Comparison of ENCODE assay signal across 8 mouse cellular contexts in the genomic region with DNA sequence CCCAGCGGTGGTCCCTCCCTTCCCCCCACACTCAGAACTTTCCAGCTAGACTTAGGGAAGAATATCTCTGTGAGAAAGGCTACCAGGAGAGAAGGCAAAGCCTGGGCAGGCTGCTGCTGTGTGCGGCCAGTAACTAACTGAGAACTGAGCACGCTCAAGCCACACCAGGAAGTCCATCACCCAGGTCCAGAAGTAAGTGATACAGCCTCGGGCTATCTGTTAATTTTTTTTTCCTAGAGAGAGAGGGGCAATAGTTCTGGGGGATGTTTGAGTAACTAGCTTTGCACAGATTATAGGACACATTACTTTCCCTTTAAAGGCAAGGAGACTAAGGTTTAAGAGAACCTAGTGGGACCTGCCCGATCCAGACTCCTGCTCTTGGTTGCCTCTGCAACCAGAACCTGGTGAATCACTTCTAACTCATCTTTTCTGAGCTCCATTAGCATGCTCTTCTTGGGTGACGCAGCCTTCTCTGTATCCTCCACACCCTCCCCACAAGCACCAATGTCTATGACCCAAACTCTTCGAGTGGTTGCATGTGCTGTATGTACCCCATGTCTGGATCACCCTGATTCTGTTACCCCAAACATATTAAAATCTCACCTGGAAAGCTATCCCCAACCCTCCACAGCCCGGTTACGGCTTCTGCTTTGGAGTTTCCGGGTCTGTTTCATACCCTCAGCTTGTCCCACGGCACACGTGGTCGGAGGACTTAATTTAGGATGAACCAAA. TPM values are rescaled to one million over a fixed set of nuclear protein-coding genes. Genes with fewer than 3 reads are reported as not detected.
A peak's percentile ranks its signal among the peaks of the same experiment; 100 is the strongest.
DNase-seq lines count a peak whose midpoint lies in the region; ATAC-seq and TF ChIP-seq lines count a peak whose summit lies in the region.

No protein-coding gene starts in this region.

- peak overlapping the region; percentile 88 for H3K4me3 ChIP-seq in lung, adult 2 months (replicated peaks; ENCODE audit: extremely low read depth, low read depth, low read length)
- H3K4me3 ChIP-seq in forebrain, postnatal 0 days (ENCODE audit: low read depth, low read length), result peak overlapping the region; percentile 85
- H3K4me3 ChIP-seq in liver, embryonic 16.5 days (ENCODE audit: low read depth, low read length), result peak overlapping the region; percentile 89

- no peak for TF ChIP-seq CTCF in lung, adult 2 months (IDR thresholded peaks at IDR 0.05; ENCODE audit: insufficient read depth, low read length)
- TF ChIP-seq CTCF in forebrain, postnatal 0 days (IDR thresholded peaks at IDR 0.05; ENCODE audit: low read depth), result no peak

- no peaks in the 10 kb centered on the region for H3K27me3 ChIP-seq in forebrain, postnatal 0 days (ENCODE audit: insufficient read depth, low read length)
- H3K27me3 ChIP-seq in liver, embryonic 16.5 days (ENCODE audit: control insufficient read depth, insufficient read depth, low read depth, low read length), result no peaks in the 10 kb centered on the region

- H3K9me3 ChIP-seq in forebrain, postnatal 0 days (ENCODE audit: low read length), result no peaks in the 10 kb centered on the region
- no peaks in the 10 kb centered on the region for H3K9me3 ChIP-seq in liver, embryonic 16.5 days (replicated peaks; ENCODE audit: control insufficient read depth, low read length)

- H3K4me1 ChIP-seq in lung, adult 2 months (ENCODE audit: control insufficient read depth, insufficient read depth, low read length), result no peaks in the 10 kb centered on the region; the same call in 1 of the 2 replicates
- peaks cover 5% of the 10 kb centered on the region; the same call in 1 of the 2 replicates for H3K4me1 ChIP-seq in forebrain, postnatal 0 days (ENCODE audit: insufficient read depth)
- H3K4me1 ChIP-seq in liver, embryonic 16.5 days (ENCODE audit: control insufficient read depth, low read depth, low read length), result peaks cover 33% of the 10 kb centered on the region

- peak overlapping the region; percentile 95 for H3K4me2 ChIP-seq in forebrain, postnatal 0 days (ENCODE audit: low read depth)
- H3K4me2 ChIP-seq in liver, embryonic 16.5 days (ENCODE audit: low read depth, low read length), result peak overlapping the region; percentile 72

- DNase-seq in lung, adult 2 months, result no peak
- no peak for DNase-seq in lung, adult 18-20 months
- peak; percentile 62 for DNase-seq in ZHBTc4 (ENCODE audit: low read depth, low spot score)
- peak; percentile 18 for DNase-seq in forebrain, postnatal 0 days
- no peak for DNase-seq in thymus, postnatal 25 days
- no peak for DNase-seq in urinary bladder, postnatal 36 days (ENCODE audit: low spot score in 2 of 2)
- DNase-seq in retina, embryonic 14.5 days (ENCODE audit: low spot score), result no peak

- 7% methylated on average over 13 of the region's 13 CpGs for WGBS in lung, adult 2 months
- 7% methylated on average over 13 of the region's 13 CpGs for WGBS in forebrain, postnatal 0 days
- WGBS in liver, embryonic 16.5 days (ENCODE audit: insufficient replicate concordance), result 2% methylated on average over 13 of the region's 13 CpGs

- no peak overlapping the region for H3K27ac ChIP-seq in forebrain, postnatal 0 days (ENCODE audit: low read depth, low read length)
- H3K27ac ChIP-seq in liver, embryonic 16.5 days (ENCODE audit: low read length), result peak overlapping the region; percentile 76

- peak overlapping the region; percentile 78 for H3K9ac ChIP-seq in forebrain, postnatal 0 days
- H3K9ac ChIP-seq in liver, embryonic 16.5 days (ENCODE audit: low read depth, low read length), result peak overlapping the region; percentile 90

- no peaks in the 10 kb centered on the region for H3K36me3 ChIP-seq in forebrain, postnatal 0 days (ENCODE audit: insufficient read depth)
- H3K36me3 ChIP-seq in liver, embryonic 16.5 days (ENCODE audit: control insufficient read depth, insufficient read depth), result peaks cover 6% of the 10 kb centered on the region

- no peak for TF ChIP-seq POLR2A in lung, adult 2 months (IDR thresholded peaks at IDR 0.05; ENCODE audit: borderline replicate concordance, extremely low read depth, low read depth, low read length)

- ATAC-seq in forebrain, postnatal 0 days, result peak; percentile 28
- peak; percentile 47 for ATAC-seq in liver, embryonic 16.5 days (ENCODE audit: low read depth)

RNA-seq across cellular contexts. Expression of gene Rcc1, which starts 8.8 kb away (rescaled TPM):
- polyA plus RNA-seq in lung, adult 2 months (2012; rRNA removed), result 3.9 and 5.3 TPM in 2 replicates
- total RNA-seq in forebrain, postnatal 0 days (2014; rRNA removed), result 19.1 and 22.4 TPM in 2 replicates
- polyA plus RNA-seq in forebrain, postnatal 0 days (2015; fragmentation: Nextera tagmentation; extraction: Ambion mirVana), result 23.3 and 24.9 TPM in 2 replicates
- polyA plus RNA-seq in liver, embryonic 16.5 days (2015; fragmentation: Nextera tagmentation; extraction: Ambion mirVana), result 41.3 and 44.2 TPM in 2 replicates

RNA-seq across cellular contexts. Expression of gene Trnau1ap, which starts 15.2 kb away (rescaled TPM):
- 16.4 and 17.8 TPM in 2 replicates for polyA plus RNA-seq in lung, adult 2 months (2012; rRNA removed)
- total RNA-seq in forebrain, postnatal 0 days (2014; rRNA removed), result 57.2 and 62.1 TPM in 2 replicates
- polyA plus RNA-seq in forebrain, postnatal 0 days (2015; fragmentation: Nextera tagmentation; extraction: Ambion mirVana), result 62.1 and 75.6 TPM in 2 replicates
- 26.9 and 27.3 TPM in 2 replicates for polyA plus RNA-seq in liver, embryonic 16.5 days (2015; fragmentation: Nextera tagmentation; extraction: Ambion mirVana)

RNA-seq across cellular contexts. Expression of gene Rab42, which starts 41.4 kb away (rescaled TPM):
- polyA plus RNA-seq in lung, adult 2 months (2012; rRNA removed), result 1.9 and 2.0 TPM in 2 replicates
- 0.71 and 1.8 TPM in 2 replicates for total RNA-seq in forebrain, postnatal 0 days (2014; rRNA removed)
- 2.3 and 2.5 TPM in 2 replicates for polyA plus RNA-seq in forebrain, postnatal 0 days (2015; fragmentation: Nextera tagmentation; extraction: Ambion mirVana)
- 0.41 and 0.61 TPM in 2 replicates for polyA plus RNA-seq in liver, embryonic 16.5 days (2015; fragmentation: Nextera tagmentation; extraction: Ambion mirVana)

Comparison
In these comparisons a context has a peak if more than half of its experiments do, and no peak if none do; other contexts are left out.
1. DNase-seq: peak in ZHBTc4 (single experiment) and forebrain, postnatal 0 days (single experiment); none in lung, adult 2 months (single experiment), lung, adult 18-20 months (0 of 2), thymus, postnatal 25 days (single experiment), urinary bladder, postnatal 36 days (0 of 2) and retina, embryonic 14.5 days (single experiment).
2. Peak in every context shown above with its lines, with median percentiles within 50 percentile points of each other: H3K4me3 ChIP-seq.